Mouse (Mus musculus) hindlimb bud, embryonic 11.5 days (tissue): ENCODE data around the gene Pex16.

Experiments used
- DNase-seq: peaks from one replicate; pipeline ENCODE4 v3.0.0-alpha.2; 2012; ENCODE audit warnings: low read depth, low spot score; ENCODE audit errors: extremely low spot score

Pex16 gene

DNA sequence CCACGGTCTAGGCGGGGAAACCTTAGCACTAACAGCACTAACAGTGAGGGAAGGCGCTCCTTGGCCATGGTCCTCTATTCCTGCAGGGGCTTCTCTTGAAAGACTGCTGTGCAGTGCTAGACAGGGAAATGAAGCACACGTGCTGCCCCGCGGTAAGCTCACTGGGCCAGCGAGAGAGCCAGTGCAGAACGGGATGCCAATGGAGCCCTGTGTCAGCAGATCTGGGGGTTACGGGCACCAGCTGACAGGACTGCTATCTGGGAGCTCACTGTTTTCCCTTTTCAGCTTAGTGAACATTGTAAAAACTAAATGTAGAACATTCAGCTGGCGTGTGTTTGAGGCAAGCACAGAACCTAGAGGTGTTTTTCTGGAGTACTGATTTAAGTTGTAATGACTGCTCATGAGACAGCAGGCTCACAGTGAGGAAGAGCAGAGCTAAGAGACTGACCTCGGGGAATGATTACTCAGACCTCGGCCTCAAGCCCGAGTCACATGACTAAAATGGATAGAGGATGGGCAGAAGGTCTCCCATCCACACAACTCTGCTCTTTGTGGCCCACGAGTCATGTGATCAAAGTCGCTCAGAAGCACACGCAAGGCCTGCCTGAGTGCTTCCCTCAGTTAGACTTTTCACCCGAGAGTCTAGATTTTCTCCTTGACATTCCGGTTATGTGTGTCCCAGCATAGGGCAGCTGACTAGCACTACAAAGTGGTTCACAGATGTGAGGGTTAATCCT is 34.0 kb downstream of the Pex16 start:
- DNase-seq, result no peak

DNA sequence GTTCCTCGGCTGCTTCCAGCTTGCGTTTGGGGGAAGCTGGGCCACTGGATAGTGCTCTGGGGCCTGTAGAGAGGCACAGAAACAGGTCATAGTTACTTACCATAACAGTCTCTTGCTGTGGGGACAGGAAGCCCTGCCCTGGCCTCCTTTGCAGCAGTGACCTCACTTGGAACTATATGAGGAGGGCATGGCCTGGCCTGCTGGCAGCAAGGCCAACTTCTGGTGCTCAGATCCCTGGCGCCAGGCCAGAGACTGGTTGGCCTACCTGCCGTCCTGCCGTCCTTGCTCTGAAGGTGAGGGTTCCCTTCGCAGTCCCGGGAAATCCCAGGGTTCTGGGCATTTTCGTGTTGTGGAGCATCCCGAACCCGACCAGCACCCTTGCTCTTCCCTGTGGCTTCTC is 37.2 kb downstream of the Pex16 start:
- no peak for DNase-seq

DNA sequence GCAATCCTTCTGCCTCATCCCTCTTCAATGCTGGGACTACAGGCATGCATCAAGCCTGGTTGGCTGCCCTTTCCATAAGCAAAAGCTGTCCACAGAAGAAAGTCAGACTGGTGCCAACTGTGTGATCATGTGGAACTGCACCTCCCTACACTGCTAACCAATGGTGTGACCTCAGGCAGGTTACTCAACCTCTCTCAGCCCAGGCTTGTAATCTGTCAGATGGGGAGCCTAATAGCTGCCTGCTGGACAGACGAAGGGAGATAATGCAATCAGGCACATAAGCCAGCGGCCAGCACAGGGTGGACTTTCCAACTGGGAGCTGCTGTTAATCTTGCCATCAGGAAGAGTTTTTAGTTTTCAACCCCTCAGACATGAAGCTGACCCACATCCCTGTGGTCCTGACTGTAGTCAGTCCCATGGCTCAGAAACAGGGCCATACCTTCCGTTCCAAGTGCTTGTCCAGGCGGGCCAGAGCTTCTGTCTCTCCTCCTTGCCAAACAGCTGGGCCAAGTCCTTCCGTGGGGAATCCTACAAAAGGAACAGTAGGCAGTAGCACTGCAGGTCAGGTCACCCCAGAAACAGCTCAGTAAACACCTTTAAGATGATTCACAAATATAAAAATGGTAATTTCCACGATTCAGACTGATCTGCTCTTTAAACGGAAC is 47.4 kb downstream of the Pex16 start:
- DNase-seq, result no peak

DNA sequence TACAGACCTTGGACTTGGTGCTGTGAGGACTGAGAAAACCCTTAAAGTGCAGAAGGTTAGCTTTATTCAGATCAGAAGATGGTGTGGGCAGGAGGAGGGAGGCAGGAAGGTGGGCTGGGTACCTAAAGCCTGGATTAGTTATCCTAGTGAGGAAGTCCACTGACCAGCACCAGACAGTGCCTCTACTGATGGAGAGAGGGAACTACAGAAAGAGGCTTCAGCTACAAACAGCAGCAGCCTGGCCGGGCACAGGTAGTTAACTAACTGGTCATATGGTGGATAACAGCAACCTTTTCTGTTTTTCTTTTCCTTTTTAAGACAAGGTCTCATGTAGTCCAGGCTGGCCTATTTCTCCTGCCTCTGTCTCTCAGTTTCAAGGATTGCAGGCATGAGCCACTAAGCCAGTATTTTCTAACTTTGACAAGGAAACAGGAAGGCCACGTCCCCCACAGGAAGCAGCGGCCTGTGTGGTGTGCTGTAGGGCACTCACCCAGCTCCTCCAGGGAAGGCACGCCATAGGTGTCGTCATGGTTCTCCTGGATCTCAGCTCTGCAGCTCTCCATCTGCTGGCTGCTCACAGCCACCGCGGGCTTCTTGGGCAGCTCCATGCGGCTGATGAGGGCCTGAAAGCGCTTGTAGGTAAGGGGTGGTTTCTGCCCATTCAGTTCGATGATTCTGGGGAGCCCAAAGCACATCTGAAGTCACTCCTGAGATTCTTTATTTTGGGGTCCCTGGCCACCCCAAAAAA is 48.1 kb downstream of the Pex16 start:
- DNase-seq, result no peak

DNA sequence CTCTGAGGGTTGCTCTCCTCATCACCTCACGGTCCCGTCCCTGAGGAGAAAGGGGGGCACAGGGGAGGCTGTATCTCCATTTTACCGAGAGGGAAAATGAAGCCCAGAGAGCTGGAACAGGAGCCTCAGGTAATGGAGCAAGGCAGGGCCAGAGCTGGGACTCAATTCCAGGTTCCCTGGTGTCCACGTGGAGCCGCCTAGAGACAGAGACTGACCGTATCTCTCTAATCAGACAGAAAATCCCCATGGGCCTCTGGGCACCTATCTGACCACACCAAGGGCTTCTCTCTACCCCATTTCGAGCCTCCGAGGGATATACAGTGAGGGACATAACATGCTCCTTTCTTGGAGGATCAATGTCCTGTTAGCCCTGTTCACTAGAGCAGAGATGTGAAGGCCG is 48.7 kb downstream of the Pex16 start:
- no peak for DNase-seq

DNA sequence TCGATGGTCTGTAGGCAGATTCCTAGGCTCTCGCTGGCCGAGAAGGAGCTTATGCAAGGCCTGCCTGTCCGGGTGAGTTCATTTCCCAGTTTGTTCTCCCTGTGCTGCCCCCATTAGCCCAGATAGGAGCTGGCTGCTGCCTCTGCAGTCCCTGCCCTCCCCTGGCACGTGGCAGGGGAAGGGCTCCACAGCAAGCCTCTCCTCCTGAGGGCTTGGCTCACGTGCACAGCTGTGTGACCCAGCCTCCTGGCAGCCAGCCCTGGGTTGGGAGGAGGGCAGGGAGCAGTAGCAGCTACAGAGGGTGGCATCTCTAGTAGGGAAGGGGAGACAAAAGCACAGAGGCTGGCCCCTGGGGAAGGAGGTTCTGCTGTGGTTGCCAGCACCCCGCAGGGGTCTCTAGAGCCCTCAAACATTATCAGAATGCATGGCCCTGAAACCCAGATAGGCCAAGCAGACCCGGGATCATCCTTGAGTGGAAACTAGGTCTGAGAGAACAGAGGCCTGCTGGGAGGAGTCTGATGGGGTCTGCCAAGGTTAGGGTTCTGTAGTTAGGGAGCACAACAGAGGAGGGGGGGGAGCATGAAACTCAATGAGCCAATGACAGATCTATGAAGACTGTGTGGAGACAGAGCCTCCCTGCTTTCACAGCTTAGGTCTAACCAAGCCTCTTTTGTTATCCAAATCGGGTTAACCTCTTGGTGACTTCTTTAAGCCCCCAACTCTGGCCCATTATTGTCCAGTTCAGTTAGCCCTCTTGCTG is 49.4 kb downstream of the Pex16 start:
- DNase-seq, result no peak

DNA sequence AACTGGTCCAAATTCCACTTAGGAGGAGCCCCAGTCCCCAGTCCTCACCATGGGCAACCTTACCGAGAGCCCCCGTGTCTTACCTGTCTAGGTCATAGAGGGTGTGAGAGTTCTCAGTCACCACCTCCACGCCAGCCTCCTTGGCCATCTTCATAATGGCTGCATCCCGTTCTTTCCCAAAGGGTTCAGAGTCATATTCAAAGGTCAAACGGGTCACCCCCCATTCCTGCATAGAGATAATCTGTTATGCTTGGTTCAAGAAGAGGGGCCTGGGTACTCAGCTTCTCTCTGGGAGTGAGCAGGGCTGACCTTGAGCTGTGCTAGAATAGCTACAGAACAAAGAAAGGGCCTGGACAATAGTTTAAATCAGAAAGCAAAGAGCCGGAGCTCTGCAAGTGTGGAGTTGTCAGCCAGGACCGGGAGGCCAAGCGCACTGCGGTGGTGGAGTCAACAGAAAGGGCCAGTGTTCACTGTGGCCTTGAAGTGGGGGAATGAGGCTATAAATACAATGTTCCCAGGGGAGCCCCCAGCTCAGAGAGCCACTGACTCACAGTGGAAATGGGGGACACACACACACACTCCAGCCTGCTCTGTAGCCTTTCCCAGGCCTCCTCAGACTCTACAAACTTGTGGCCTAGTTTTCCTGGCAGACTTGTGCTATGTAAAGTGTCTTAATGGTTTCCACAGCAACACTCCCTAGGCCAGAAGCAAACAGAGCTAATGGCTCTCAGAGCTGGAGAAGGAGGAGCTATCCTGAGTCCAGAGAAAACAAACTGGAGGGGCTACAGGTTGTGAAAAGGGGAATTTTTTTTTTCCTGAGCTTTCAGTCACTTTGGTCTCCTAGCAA is 50.2 kb downstream of the Pex16 start:
- DNase-seq, result no peak

DNA sequence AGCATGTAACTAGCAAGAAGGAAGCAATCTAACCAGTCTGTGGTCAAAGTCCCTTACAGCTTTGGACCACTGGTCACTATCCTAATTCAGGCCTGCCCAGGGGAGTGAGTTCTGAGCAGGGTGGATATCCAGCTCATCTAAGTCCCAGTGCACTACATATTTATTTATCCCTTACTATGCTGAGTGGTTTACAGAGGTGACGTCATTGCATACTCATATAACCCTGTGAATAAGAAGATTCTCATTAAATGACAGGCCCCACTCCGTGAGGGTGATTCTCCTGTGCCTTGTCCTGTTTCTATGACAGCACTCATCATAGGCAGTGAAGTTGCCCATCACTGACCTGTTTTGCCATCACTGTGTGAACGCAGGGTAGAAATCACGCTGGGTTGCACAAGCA is 50.9 kb downstream of the Pex16 start:
- no peak for DNase-seq

DNA sequence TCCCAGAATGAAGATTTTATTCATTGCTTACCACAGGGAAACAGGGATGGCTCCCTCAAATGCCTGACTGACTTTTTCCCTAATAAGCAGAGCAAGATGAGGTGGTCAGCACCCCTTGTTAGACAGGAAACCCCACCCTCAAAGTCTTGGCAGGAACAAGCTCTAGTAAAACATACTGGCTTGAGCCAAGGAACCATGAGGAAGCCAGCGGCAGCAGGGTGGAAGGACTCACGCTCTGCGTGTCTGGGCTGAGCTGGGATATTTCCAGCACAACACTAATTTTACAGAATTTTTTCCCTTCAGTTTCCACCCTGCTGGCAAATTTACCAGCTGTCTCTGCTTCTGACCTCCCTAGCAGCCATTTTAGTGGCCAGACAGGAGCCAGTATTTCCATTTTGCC is 52.0 kb downstream of the Pex16 start:
- no peak for DNase-seq

DNA sequence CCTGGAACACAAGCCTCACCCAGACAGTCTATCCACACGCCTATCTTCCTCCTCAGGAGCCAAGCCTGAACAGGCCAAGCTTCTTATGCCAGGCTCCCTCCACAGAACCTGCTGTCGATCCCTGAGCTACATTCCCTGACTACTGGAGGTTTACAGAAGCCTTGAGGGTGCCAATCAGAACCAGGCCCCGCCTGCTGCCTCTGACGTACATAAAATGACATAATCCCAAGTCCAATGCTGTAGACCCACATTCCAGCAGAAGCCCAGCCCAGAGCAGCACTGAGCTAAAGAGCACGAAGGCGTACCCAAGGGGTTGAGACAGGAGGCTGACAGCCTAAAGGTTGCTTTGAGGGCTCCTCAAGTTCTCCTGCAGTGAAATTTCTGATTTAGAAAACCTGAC is 53.4 kb downstream of the Pex16 start:
- no peak for DNase-seq

DNA sequence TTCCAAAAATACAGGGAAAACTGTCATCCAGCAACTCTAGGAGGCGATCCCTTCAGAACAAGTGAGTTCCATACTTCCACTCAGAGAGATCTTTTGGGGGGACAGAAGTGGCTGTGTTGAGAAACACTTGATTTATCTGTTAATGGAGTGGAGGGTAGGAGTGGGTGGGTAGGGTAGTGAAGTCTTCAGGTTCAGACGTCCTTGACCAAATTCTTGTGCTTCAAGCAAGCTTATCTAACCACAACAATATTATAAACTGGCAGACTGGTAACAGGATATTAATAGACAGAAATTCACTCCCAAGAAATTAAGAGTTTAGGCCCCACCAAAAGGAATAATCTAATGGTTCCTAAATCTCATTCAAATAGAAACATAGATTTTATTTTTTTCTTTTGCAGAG is 55.6 kb downstream of the Pex16 start:
- no peak for DNase-seq
